Mouse (Mus musculus) kidney, adult 2 months (tissue): ENCODE measurements around the gene Dck.

Experiments
- CTCF ChIP-seq: fragments of 200-500 bp; conservative IDR thresholded peaks from 2 replicates; pipeline ENCODE4 v1.5.1; 2011; ENCODE audit warnings: low read depth, mild to moderate bottlenecking, control low read depth, low read length, moderate library complexity, mixed read lengths; ENCODE audit not compliant: insufficient read depth, insufficient read length
- POLR2A ChIP-seq: fragments of 200-500 bp; IDR thresholded peaks from one replicate; pipeline ENCODE4 v1.6.1; 2011; ENCODE audit warnings: low read depth, low read length, control low read depth

- no peak for TF ChIP-seq POLR2A
- no peak for TF ChIP-seq CTCF
These were observed 48.4 kb downstream of the Dck start for GRCm38 (mm10) chr5:88813188-88813587.
